Mouse (Mus musculus) T-helper 1 cell (primary cell): Measurements from ENCODE around the gene Gab1.
"Not testable (repeated sequence)": the region's sequence is repeated elsewhere in the genome, so short reads cannot be mapped to it uniquely, and the experiment has no call there.

Experiments used
- in situ Hi-C: fragments of 300-600 bp; cut with MboI, MseI; formaldehyde crosslinking; loops from one replicate; pipeline ENCODE4 v1.15.1; 2025; ENCODE audit warnings: high pct_unique_total_duplicates

Gene Gab1

GRCm38 (mm10) chr8:80749091-80749490, 131.2 kb downstream of the Gab1 start:
- in situ Hi-C loops, result loop anchor here (10.0 kb wide), 1 partner anchor 256 kb away; no protein-coding TSS in a partner anchor

GRCm38 (mm10) chr8:80739932-80740331, 140.4 kb downstream of the Gab1 start:
- in situ Hi-C loops, result loop anchor here (10.0 kb wide), 1 partner anchor 265 kb away; no protein-coding TSS in a partner anchor

GRCm38 (mm10) chr8:80739155-80739924, 141.0 kb downstream of the Gab1 start, which contains the start of gene Smarca5:
Smarca5 (minus strand) TSS chr8:80739497.
- in situ Hi-C loops, result not testable (repeated sequence)

GRCm38 (mm10) chr8:80738388-80739154, 141.7 kb downstream of the Gab1 start:
- in situ Hi-C loops, result no loop called here

GRCm38 (mm10) chr8:80738046-80738387, 142.3 kb downstream of the Gab1 start:
- in situ Hi-C loops, result no loop called here

- in situ Hi-C loops, result loop anchor here (5.0 kb wide), 1 partner anchor 1030 kb away; no protein-coding TSS in a partner anchor
Observed at GRCm38 (mm10) chr8:80732326-80732725, 148.0 kb downstream of the Gab1 start.

GRCm38 (mm10) chr8:80714461-80714860, 165.9 kb downstream of the Gab1 start:
- in situ Hi-C loops, result loop anchor here (10.0 kb wide), 1 partner anchor 1050 kb away; no protein-coding TSS in a partner anchor
